13 mouse cellular contexts compared by ENCODE assay signal in the genomic region with DNA sequence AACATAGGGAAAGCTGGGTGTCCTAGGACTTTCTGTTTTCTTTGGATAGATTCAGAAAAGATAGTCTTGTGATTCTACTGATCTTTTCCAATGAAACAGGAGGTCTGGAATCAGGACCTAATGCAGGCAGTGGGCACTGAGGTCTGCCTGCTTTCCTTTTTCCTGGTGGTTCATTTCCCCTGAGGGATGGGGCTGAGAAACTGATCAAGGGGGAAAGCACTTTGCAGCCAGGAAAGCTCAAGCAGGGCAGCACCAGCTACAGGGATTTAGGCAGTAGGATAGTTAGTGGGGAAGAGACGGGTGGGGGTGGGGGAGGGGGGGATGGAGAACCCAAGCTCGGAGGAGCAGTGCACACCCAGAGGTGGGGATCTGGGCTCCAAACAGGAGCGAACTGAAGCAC.
"Had no signal": no experiment of that assay in that cellular context is flagged by ENCODE, and none has a peak within 500 bp of the region (broad histone marks: within the 10 kb centered on the region; RNA-seq: fewer than 3 reads in every experiment).

No protein-coding gene starts in this region.

- DNase-seq: kidney, postnatal 14 days; left cerebral cortex, postnatal 4 days; lung, adult 18-20 months; retina, postnatal 1 day; right cerebral cortex, postnatal 4 days; spleen, adult 18-20 months; thymus, adult 18-20 months; thymus, postnatal 14 days had no signal

- H3K9me3 ChIP-seq: limb, embryonic 13.5 days; midbrain, embryonic 13.5 days; neural tube, embryonic 12.5 days had no signal

- H3K9ac ChIP-seq: limb, embryonic 13.5 days; liver, embryonic 14.5 days; midbrain, embryonic 13.5 days; neural tube, embryonic 12.5 days had no signal

- H3K27me3 ChIP-seq: limb, embryonic 13.5 days; midbrain, embryonic 13.5 days; neural tube, embryonic 12.5 days had no signal

- H3K4me3 ChIP-seq: limb, embryonic 13.5 days; midbrain, embryonic 13.5 days; myocyte; neural tube, embryonic 12.5 days had no signal

- H3K4me2 ChIP-seq: limb, embryonic 13.5 days; midbrain, embryonic 13.5 days; neural tube, embryonic 12.5 days had no signal

- ATAC-seq: midbrain, embryonic 13.5 days had no signal

- H3K27ac ChIP-seq: limb, embryonic 13.5 days; liver, embryonic 14.5 days; midbrain, embryonic 13.5 days; neural tube, embryonic 12.5 days had no signal
